Mouse (Mus musculus) cerebellum, postnatal 36 days (tissue): Measurements from ENCODE around the gene Pacsin3.

ENCODE experiments used
- DNase-seq, 2 experiments: peaks; one replicate each; pipeline ENCODE4 v3.0.0; 2021 to 2022; ENCODE audit warnings: mixed read lengths in 2 of 2

Gene Pacsin3

DNA sequence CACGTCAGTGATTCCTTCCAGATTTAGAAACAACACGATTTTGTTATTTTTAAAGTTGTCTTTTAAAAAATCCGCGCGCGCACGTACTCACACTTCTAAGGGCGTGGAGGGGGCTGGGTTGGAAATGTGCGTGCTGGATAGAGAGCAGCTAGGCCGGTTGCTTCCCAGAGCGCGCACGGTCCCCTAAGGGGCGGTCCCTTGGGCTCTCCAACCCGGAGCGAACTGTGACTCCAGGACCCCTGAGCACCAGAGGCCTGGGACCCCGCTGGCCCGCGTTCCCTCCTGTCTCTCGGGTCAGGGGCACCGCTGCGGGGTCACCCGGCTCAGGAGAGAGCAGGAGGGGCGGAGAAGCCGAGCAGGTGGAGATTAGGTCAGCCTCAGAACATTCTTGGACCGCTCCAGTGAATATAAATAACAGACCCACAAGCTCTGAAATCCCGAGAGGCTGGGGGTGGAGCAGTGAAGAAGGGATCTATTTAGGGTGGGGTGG, at the start of gene Pacsin3:
Gene Pacsin3, plus strand, starts transcription at position 294 of the 490 bp plus-strand sequence.
- DNase-seq = peak; percentile 61 to 69

DNA sequence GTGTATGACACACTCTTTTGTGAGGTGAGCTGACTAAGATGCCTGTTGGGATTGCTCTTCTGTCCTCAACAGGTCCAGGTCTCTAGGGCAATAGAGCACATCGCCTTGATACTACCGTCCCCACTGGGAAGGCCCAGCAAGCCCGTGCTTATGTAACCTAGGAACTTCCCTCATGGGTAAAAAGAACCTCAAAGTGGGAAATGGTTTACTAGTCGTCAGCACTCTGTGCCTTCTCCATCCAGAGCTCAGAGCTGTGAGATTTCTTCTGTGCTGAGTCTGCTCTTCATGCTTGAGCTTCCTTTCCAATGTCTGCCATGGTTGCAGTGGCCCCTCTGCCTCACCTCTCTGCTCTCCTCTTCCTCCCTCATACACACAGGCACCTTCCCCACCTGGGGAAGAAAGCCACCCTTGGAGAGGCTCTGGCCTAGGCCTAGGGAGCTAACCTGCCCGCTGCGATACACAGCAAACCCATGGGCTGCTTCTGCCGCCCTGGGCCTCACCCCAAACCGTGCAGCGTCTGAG, 49.4 kb upstream of the Pacsin3 start:
- DNase-seq = no peak

- no peak for DNase-seq
Measured at GRCm38 (mm10) chr2:91213311-91213710, 42.4 kb upstream of the Pacsin3 start.

DNA sequence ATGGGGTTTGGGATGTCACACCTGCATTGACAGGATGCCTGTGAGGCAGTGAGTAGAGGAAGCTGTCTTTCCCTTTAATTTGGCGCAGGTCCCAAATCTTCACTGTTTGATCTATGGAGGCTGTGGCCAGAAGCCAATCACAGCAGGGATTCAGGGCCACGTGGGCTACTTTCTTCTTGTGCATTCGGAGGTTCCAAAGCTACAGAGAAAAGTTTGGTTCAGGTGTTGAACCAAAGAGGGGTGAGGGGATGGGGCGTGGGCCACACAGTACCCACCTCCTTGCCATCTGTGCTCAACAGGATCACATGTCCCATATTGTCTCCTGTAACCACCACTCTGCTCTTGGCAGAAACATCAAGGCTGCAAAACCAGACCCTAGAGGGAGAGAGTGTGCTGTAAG, 38.7 kb upstream of the Pacsin3 start:
- DNase-seq = peak; percentile 35 to 42

DNA sequence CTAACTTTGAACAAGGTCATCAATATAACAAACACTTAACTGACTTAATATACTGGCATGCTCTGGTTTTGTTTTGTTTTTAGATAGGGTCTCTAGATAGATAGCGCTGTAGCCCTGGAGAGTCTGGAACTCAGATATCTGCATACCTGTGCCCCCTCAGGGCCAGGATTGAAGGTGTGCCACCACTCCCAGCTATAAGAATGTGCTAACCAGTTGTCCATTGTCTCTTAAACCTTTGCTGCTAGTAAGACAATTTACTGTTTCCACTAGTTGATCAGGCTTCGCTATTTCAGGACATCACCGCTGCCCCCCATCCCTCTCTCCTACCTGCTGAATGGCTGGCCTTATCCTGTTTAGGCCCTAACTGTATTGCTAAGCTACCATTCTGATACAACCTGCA, 35.3 kb upstream of the Pacsin3 start:
- DNase-seq = no peak

DNA sequence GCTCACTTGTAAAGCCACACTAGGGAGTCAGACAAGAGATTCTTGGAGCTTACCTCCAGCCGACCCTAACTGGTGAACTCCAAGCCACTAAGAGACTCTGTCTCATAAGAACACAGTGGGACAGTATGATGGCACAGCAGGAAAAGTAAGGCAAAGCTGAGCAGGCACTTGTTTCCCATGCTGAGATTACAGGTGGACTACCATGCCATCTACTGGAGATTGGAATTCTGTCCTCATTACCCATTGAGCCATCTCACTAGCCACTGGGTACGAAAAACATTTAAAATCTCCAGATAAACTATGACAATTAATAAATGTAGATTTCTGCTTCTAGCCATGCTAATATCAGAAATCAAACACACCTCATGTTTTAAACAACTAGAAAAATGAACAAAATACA, 32.1 kb upstream of the Pacsin3 start:
- DNase-seq = no peak

DNA sequence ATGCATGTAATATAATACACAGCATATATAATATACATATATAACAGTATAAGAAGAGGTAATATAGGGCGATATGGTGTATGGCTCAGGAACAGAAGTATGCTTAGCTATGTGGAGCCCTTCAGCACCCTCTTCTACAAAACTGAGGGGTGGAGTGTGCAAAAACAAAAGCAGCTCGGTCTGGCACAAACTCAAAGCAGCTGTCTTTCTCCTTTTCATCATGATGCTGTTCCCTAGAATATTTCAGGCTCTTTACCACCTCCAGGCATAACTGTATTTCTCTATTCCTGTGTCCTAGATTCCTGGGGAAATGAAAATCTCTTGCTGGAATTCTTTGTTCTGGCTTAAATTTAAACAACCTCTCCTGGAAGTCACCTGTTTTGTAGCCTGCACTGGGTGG, 26.0 kb upstream of the Pacsin3 start:
- no peak for DNase-seq

- peak; percentile 85 to 94 for DNase-seq
Measured at GRCm38 (mm10) chr2:91236601-91237510, 18.9 kb upstream of the Pacsin3 start, which contains the start of gene Ddb2. Ddb2 (minus strand) TSS chr2:91236982.

DNA sequence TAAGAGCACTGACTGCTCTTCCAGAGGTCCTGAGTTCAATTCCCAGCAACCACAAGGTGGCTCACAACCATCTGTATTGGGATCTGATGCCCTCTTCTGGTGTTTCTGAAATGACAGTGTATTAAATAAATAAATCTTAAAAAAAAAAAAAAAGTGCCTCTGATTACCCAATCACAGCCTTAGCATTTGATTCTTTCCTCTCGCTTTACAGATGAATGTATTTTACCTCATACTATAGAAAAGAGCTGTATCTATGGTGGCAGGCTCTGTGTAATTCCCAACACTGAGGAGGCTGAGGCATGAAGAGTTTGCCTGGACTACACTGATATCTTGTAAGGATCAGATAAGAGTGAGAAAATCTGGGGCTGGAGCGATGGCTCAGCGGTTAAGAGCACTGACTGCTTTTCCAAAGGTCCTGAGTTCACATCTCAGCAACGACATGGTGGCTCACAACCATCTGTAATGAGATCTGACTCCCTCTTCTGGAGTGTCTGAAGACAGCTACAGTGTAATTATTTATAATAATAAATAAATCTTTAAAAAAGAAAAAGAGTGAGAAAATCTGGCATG, 18.2 kb upstream of the Pacsin3 start:
- DNase-seq = peak in 1 of 2 experiments; percentile 37

GRCm38 (mm10) chr2:91242547-91242946, 13.2 kb upstream of the Pacsin3 start:
- no peak for DNase-seq

DNA sequence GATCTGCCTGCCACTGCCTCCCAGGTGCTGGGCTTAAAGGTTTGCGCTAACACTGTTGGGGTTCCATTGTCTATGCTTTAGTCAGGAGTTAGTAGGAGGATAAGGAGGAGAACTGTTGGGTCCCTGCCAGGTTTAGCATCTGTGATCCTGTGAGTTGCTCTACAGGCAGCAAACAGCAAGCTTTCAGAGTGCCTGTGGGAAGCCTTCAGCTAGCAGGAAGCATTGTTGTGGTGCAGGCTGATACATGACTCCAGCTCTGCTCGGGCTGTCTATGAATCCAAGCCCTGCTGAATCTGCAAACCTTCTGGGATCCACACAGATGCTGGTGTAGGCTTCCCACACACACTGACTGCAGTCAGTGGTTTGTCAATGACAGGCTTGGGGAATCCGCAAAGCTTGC, 12.3 kb upstream of the Pacsin3 start:
- peak; percentile 45 for DNase-seq

- DNase-seq = no peak
Measured at GRCm38 (mm10) chr2:91244557-91245228, 11.1 kb upstream of the Pacsin3 start.

GRCm38 (mm10) chr2:91248366-91248765, 7.4 kb upstream of the Pacsin3 start:
- DNase-seq = no peak

DNA sequence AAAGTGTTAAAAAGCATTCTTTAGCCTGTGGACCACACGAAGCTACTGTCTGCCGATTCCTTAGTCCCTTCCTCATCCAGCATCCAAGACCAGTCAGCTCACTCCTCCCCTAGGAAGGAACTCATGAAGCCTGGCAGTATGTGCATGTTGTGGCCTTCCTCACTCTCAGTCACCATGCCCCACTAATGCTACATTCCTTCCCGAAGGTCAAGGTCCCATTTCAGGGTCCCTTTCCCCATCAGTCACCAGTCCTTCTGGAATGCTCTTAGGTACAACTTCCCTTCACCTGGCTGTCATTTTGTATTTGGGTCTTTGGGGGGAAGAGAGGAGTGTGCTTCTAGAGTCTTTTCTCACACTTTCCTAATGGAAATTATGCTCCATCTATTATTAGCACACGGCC, 3.8 kb upstream of the Pacsin3 start:
- DNase-seq = no peak

DNA sequence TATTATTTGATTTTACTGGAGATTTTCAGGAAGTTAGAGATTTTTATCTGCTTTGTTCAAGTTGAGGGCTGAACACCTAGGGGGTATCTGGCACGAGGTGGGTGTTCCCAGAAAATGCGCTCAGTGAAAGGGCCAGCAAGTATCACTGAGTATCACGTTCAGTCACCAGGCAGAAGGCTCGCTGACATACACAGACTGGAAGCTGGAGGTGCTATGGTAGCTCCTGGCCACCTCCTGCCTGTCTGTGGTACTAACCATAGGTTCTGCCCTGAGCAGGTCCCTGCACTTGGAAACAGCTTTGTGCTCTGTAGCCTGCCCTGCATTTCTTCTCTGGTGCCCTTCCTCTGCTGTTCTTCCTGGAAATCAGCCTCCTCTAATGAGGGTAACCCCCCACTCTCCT, 3.2 kb upstream of the Pacsin3 start:
- DNase-seq = no peak

GRCm38 (mm10) chr2:91254725-91255380, 901 bp upstream of the Pacsin3 start:
- peak in 1 of 2 experiments; percentile 12 for DNase-seq

- peak; percentile 74 to 80 for DNase-seq
Measured at GRCm38 (mm10) chr2:91256256-91257125, 737 bp downstream of the Pacsin3 start.

DNA sequence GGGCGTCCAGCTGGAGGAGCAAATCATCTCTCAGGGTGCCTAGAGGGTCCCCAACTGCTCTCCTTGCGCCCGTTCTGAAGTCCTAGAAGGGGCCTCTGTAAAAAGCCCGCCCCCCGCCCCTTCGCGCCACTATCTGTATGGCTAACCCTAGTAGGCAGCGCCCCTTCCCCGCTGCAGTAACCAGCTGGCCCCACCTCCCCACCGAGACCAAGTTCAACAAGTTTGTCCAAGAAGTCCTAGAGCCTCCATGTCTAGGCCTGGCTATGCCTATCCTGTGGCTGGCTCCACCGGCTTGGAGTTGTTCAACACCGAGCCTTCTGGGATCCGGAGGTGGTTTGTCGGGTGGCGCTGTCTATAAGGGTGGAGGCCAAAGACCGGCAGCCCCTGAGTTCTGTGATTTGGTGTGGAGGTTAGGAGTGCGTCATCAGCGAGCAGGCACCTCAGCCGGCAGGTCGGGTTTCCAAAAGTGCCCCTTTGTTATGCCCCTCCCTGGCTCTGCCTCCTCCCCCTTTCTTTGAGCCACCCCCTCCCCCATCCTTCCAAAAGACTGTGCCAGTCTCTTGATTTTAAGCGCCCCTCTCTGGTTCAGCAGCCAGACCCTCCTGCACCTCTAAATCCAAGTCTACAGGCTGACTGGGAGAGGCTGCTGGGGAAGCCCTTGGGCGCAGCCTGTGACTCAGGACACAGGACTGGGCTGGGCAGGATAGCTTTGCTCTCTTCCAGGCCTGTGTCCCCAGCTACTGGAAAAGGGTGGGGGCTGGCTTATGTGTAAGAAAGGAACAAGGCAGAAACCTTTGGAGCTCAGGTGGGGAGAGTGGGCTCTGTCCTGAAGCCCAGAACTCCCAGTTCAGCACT, 1.6 kb downstream of the Pacsin3 start:
- peak; percentile 43 to 56 for DNase-seq

DNA sequence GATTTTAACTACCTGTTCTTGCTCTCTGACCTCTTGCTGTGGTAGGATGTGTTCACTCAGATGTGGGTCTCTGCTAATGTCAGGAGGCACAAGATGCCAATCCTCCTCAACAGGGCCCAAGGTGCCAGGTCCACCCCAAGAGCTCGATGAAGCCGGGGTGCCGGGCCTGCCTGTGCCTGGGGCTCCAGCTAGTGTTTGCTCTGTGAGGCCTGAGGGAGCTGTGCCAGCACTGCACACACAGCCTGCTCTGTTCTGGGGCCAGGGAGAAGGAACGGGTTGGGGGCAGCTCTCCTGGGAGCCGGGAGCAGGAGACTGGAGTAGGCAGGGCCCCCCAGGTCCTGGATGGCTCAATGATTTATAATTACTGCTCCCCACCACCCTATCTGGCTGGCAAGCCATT, 2.3 kb downstream of the Pacsin3 start:
- DNase-seq = peak; percentile 52 to 62

- DNase-seq = peak in 1 of 2 experiments; percentile 2
Measured at GRCm38 (mm10) chr2:91258830-91259229, 3.1 kb downstream of the Pacsin3 start.

- DNase-seq = peak in 1 of 2 experiments; percentile 13
Measured at GRCm38 (mm10) chr2:91259493-91259892, 3.7 kb downstream of the Pacsin3 start.
